Mouse (Mus musculus) heart, embryonic 14.5 days (tissue): ENCODE results near the gene Plac8. TPM values are rescaled to one million over a fixed set of nuclear protein-coding genes. Genes with fewer than 3 reads are reported as not detected.
A peak's percentile ranks its signal among the peaks of the same experiment; 100 is the strongest.

Source experiments
- ATAC-seq: fragments of 200-750 bp; cut with Nextera tagmentation; 2 replicates; pipeline ENCODE4 v1.8.0; 2017; ENCODE audit warnings: low read depth, moderate TSS enrichment; ENCODE audit not compliant: insufficient number of reproducible peaks, insufficient read depth, low FRiP score
- H3K27ac ChIP-seq, 2 experiments: fragments of 200-500 bp in 1 of 2; fragments of 300-500 bp in 1 of 2; sonication (generic) in 1 of 2; replicated peaks in 1 of 2; 2 replicates each; pipeline ENCODE4 v1.5.1; 2012 to 2014; ENCODE audit warnings: low read depth in 2 of 2, low read length in 2 of 2, control low read depth in 1 of 2, mild to moderate bottlenecking in 1 of 2, mixed read lengths in 1 of 2; ENCODE audit not compliant: control insufficient read depth in 1 of 2, insufficient read depth in 1 of 2
- H3K27me3 ChIP-seq: fragments of 300-500 bp; sonication (generic); 2 replicates; pipeline ENCODE4 v1.6.1; 2014; ENCODE audit warnings: mild to moderate bottlenecking, low read length, control low read depth; ENCODE audit not compliant: control insufficient read depth, insufficient read depth
- H3K36me3 ChIP-seq: fragments of 300-500 bp; sonication (generic); 2 replicates; pipeline ENCODE4 v1.6.1; 2014; ENCODE audit warnings: mild to moderate bottlenecking, control low read depth, low read length, mixed read lengths; ENCODE audit not compliant: control insufficient read depth, insufficient read depth
- H3K4me1 ChIP-seq, 2 experiments: fragments of 200-500 bp in 1 of 2; fragments of 300-500 bp in 1 of 2; sonication (generic) in 1 of 2; 2 replicates each; pipeline ENCODE4 v1.6.1; 2012 to 2014; ENCODE audit warnings: low read length in 2 of 2, control low read depth in 1 of 2, mixed read lengths in 1 of 2; ENCODE audit not compliant: control insufficient read depth in 2 of 2, insufficient read depth in 2 of 2
- H3K4me2 ChIP-seq: fragments of 300-500 bp; sonication (generic); 2 replicates; pipeline ENCODE4 v1.6.1; 2014; ENCODE audit warnings: mild to moderate bottlenecking, low read length
- H3K4me3 ChIP-seq, 2 experiments: fragments of 200-500 bp in 1 of 2; fragments of 300-500 bp in 1 of 2; sonication (generic) in 1 of 2; 2 replicates each; pipeline ENCODE4 v1.5.1; 2012 to 2014; ENCODE audit warnings: low read length in 2 of 2, mild to moderate bottlenecking in 2 of 2, control low read depth in 1 of 2, low read depth in 1 of 2, moderate library complexity in 1 of 2; ENCODE audit not compliant: control insufficient read depth in 1 of 2, insufficient read depth in 1 of 2
- H3K9ac ChIP-seq: fragments of 300-500 bp; sonication (generic); 2 replicates; pipeline ENCODE4 v1.6.1; 2014; ENCODE audit warnings: mild to moderate bottlenecking, low read length
- H3K9me3 ChIP-seq: fragments of 300-500 bp; sonication (generic); 2 replicates; pipeline ENCODE4 v1.6.1; 2016; ENCODE audit warnings: low read length, control low read depth; ENCODE audit not compliant: control insufficient read depth
- WGBS: fragments of 180-500 bp; shearing (Covaris S2); extraction: QIAGEN DNeasy Blood & Tissue Kit; methylation state at CpG from one replicate; pipeline ENCODE4 v1.1.7; 2014; 5-methylcytosine and 5-hydroxymethylcytosine counted together
- polyA plus RNA-seq: library from polyadenylated mRNA; unstranded; fragments of >200 nt; fragmentation: Nextera tagmentation; extraction: Ambion mirVana; gene quantifications from 2 replicates; pipeline ENCODE4 v1.2.1, GENCODE M21; 2014

Gene Plac8
- polyA plus RNA-seq, 1 experiment from 2014 or later: 4.1 TPM

DNA sequence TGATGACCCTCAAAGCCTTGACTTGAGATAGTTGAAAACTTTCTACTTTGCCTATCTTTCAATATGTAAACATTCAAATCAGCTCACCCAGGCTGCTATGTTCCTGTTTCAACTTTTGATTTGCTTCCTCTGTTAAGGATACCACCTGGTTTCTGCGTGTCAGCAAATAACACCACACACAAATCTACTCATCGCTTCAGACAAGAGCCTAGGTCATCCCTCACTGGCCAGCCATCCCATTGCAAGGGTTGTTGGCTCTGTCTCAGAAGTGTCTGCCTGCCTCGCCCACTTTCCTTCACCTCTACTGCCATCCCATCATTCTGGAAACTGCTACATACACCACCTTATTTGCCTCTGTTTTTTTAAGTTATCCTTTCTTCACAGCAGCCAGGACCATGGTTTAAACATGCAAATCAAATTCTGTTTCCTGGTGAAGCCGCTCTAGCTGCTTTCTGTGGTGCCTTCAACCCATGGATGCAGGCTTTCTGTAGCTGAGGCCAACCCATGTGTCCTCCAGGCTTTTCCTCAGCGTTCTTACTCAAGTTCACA, 6.9 kb upstream of the Plac8 start:
- H3K27ac ChIP-seq: no peak overlapping the region
- no peak overlapping the region for H3K9ac ChIP-seq
- H3K36me3 ChIP-seq: no peaks in the 10 kb centered on the region
- no peak overlapping the region for H3K4me2 ChIP-seq
- no peaks in the 10 kb centered on the region for H3K9me3 ChIP-seq
- no peak for ATAC-seq
- WGBS: 78% methylated on average over 5 of the region's 5 CpGs
- no peaks in the 10 kb centered on the region for H3K4me1 ChIP-seq
- no peak overlapping the region for H3K4me3 ChIP-seq
- no peaks in the 10 kb centered on the region for H3K27me3 ChIP-seq

DNA sequence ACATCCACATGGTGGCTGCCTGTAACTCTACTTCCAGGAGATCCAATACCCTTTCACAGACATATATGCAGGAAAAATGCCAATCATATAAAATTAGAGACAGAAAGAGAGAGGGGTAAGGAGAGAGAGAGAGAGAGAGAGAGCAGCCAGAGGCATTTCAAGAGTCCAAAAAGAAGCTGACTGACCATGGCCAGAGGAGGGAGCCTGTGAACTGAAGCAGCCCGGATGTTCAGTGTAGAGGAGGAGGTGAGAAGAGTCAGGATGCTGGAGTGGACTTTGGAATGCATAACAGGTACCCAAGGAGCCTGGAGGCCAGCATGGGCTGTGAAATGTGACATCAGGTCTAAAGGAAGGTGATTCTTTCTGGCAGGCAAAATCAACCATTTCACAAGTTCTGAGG, 2.7 kb upstream of the Plac8 start:
- Histone ChIP-seq H3K27ac (no peak overlapping the region), H3K36me3 (no peaks in the 10 kb centered on the region), H3K4me2 (no peak overlapping the region), H3K4me3 (no peak overlapping the region), H3K9ac (no peak overlapping the region), H3K27me3 (no peaks in the 10 kb centered on the region), H3K9me3 (no peaks in the 10 kb centered on the region), H3K4me1 (peaks cover 5 to 8% of the 10 kb centered on the region in 2 experiments; a peak in 2 of 4 replicates)
- 50% methylated on average over 1 of the region's 1 CpGs for WGBS
- ATAC-seq: no peak

DNA sequence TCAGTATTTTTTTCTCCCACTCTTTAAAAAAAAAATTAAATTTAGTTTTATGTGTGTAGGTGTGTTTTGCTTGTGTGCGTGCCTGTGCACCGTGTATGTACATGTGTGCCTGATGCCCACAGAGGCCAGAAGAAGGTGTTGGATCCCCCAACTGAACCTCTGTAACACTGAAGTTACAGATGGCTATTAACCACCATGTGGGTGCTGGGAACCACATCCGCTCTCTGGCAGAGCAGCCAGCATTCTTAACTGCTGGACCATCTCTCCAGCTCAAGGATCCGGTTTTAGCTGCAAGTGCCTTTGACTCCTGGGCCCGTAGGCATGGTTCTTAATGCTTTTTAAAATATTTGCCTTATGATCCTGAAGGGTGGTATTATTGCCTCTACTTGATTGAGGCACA, 1.2 kb upstream of the Plac8 start:
- H3K9me3 ChIP-seq: no peaks in the 10 kb centered on the region
- no peaks in the 10 kb centered on the region for H3K27me3 ChIP-seq
- no peak overlapping the region for H3K4me2 ChIP-seq
- H3K9ac ChIP-seq: no peak overlapping the region
- no peak for ATAC-seq
- peaks cover 5 to 8% of the 10 kb centered on the region in 2 experiments; a peak in 2 of 4 replicates for H3K4me1 ChIP-seq
- no peaks in the 10 kb centered on the region for H3K36me3 ChIP-seq
- 91% methylated on average over 5 of the region's 5 CpGs for WGBS
- H3K27ac ChIP-seq: no peak overlapping the region
- no peak overlapping the region for H3K4me3 ChIP-seq

DNA sequence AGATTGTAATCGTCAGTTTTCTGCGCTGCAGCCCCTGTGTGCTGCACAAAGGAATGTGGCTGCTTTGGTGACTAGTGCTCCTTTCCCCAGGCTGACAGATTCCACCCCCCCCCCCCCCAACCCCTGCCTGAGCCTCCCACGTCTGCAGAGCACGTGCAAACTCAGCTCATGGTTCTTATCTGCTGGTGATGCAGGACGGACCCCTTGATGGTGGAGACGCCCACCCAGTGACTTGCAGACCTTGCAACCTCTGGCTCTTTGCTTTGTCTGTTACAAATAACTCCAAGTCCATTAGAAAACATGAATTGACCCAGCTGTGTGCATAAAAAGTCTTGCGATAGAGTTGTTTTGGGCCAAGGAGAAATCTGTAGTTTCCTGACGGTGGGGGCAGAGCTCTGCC, 1.3 kb downstream of the Plac8 start:
- peaks cover 5 to 8% of the 10 kb centered on the region in 2 experiments; a peak in 2 of 4 replicates for H3K4me1 ChIP-seq
- no peak overlapping the region for H3K4me3 ChIP-seq
- H3K9ac ChIP-seq: no peak overlapping the region
- no peak overlapping the region for H3K27ac ChIP-seq
- WGBS: 16% methylated on average over 8 of the region's 8 CpGs
- no peaks in the 10 kb centered on the region for H3K27me3 ChIP-seq
- no peaks in the 10 kb centered on the region for H3K9me3 ChIP-seq
- ATAC-seq: no peak
- peak overlapping the region; percentile 35 for H3K4me2 ChIP-seq
- H3K36me3 ChIP-seq: no peaks in the 10 kb centered on the region

DNA sequence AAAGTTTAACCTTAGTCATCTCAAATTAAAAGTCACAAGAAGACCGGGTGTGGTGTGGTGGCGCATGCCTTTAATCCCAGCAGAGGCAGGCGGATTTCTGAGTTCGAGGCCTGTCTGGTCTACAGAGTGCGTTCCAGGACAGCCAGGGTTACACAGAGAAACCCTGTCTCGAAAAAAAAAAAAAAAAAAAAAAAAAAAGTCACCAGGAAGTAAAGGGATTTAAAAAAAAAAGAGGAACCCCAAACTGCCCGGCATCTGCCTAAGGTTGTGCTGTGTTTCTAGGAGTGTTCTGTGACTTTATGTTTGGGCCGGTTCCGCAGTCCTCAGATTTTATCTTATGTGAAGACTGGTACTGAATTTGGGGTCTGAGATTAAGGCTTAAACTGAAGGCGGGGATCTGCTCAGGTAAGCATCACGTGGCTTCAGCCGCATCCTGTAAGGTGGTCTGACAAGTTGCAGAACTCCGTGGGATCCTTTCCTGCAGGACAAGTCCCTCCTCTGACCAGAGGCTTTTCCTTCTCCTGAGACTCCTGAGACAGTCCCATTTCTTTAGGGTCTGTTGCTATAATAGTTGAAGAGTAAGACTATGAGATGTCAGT, 1.9 kb downstream of the Plac8 start:
- H3K27ac ChIP-seq: no peak overlapping the region
- 59% methylated on average over 13 of the region's 13 CpGs for WGBS
- H3K4me3 ChIP-seq: no peak overlapping the region
- no peak overlapping the region for H3K9ac ChIP-seq
- peaks cover 5 to 8% of the 10 kb centered on the region in 2 experiments; a peak in 2 of 4 replicates for H3K4me1 ChIP-seq
- peak overlapping the region; percentile 35 for H3K4me2 ChIP-seq
- ATAC-seq: no peak
- H3K36me3 ChIP-seq: no peaks in the 10 kb centered on the region
- H3K27me3 ChIP-seq: no peaks in the 10 kb centered on the region
- H3K9me3 ChIP-seq: no peaks in the 10 kb centered on the region

DNA sequence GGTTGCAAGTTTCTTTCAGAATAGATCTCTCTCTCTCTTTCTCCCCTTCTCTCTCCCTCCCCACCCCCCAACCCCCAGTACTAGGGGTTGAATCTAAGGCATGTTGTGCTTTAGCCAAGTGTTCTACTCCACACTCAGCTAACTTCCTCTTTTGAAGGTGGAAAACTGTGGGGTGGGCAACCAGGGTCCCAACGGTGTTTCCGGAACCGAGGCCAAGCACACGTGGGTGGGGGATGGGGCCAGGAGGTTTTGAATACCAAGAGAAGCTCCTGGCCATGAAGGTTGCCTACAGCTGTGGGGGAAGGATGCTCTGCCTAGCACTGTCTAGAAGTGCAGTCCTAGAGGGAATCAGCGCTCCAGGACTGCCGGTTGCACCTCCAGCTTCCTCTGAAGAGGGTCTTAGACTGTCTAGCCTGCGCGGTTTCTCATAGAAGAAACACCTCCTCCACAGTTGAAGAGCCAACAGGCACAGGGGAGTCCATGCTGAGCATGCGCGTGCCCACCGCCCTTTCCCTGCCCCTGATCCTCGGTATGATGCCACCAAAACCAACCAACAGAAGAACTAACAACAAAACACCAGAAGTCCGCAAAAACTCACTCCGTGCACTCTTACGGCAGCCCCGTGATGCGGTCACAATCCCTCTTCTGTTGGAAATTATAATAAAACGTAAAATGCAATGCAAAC, 2.7 kb downstream of the Plac8 start:
- Histone ChIP-seq H3K36me3 (no peaks in the 10 kb centered on the region), H3K9ac (no peak overlapping the region), H3K27ac (no peak overlapping the region), H3K27me3 (no peaks in the 10 kb centered on the region), H3K9me3 (no peaks in the 10 kb centered on the region), H3K4me1 (peaks cover 5 to 8% of the 10 kb centered on the region in 2 experiments; a peak in 2 of 4 replicates), H3K4me2 (no peak overlapping the region), H3K4me3 (no peak overlapping the region)
- ATAC-seq: no peak
- 71% methylated on average over 18 of the region's 18 CpGs for WGBS

DNA sequence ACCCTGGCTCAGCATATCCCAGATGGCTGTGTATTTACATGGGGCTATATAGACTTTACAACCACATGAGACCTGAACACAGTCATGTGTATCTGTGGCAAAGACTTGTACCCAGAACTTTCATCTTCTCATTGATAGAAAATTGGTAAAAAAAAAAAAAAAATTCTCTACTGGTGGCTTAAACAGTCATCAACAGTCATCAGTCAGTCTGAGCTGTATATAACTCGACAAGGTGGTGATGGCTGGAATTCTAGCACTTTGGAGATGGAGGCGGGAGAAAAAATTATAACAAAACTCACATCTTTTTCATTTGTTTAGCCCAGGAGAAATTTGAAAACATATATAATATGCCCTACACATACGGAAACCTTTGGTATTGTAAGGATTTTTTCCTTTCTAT, 3.2 kb downstream of the Plac8 start:
- Histone ChIP-seq H3K4me2 (no peak overlapping the region), H3K27ac (no peak overlapping the region), H3K9ac (no peak overlapping the region), H3K9me3 (no peaks in the 10 kb centered on the region), H3K36me3 (no peaks in the 10 kb centered on the region), H3K4me1 (peaks cover 5 to 8% of the 10 kb centered on the region in 2 experiments; a peak in 2 of 4 replicates), H3K4me3 (no peak overlapping the region), H3K27me3 (no peaks in the 10 kb centered on the region)
- 71% methylated on average over 3 of the region's 3 CpGs for WGBS
- no peak for ATAC-seq
